Mouse (Mus musculus) spleen, postnatal 14 days (tissue): ENCODE measurements at regions not wholly inside any gene's neighbourhood (a gene's known extent, or its start where the extent isn't known, plus 50 kb on each side); places are given as distances from the start of the nearest gene placed in this dataset.

ENCODE experiments used
- DNase-seq, 2 experiments: peaks; one replicate each; pipeline ENCODE4 v3.0.0; 2021 to 2022; ENCODE audit warnings: low spot score in 2 of 2

DNA sequence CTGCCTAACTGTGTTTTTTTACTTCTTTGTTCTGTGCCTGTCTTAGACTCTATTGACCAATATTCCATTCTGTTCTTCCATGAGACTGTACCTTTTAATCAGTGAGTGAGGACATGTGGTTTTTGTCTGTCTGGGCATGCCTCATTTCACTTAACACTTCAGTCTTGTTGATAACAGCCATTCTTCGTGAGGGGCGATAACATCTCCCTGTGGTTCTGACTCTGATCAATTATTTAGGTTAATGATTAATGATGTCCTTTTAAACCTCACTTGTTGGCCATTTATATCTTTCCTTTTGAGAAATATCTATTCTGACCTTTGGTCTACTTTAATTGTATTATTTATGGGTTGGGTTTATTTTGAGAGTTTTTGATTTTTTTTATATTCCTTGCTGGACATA is 496.0 kb downstream of the Cd109 start:
- DNase-seq: no peak

DNA sequence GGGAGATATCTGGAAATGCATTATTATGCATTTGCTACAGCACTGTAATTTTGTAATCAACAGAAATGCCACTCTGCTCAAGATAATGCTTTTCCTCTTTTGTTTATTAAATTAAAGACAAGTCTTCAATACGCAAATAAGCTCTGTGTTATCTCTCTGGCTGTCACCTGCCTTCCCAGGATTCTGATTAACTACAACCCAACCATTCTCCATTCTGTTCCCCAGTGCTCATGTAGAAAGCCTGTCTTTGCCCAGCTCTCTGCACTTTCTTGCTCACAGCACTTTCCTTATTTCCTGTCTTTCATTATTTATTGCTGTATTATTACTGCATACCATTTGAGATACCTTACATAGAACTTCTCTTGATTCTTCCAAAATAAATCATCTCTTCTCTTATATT is 525.6 kb downstream of the Cd109 start:
- DNase-seq: no peak

DNA sequence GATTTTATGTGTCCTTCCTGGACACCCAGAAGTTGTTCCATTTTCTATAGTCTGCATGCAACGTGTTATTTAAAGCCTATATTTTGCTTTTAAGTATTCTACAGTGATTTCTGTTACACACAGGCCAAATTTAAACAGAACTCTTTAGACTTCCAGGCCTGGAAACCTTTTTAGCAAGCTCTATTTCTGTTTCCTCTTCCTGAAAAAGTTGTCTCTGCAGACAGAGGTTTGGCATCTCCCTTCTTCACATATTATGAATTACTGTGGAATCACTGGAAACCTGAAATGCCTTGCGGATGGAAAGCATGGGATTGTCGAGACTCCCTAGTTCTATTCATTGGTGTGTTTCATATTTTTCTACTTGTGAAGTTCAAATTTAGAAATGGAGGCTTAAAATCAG is 530.7 kb downstream of the Cd109 start:
- DNase-seq: no peak

- no peak for DNase-seq
Observed at GRCm38 (mm10) chr9:79165596-79165995, 550.2 kb downstream of the Cd109 start.

DNA sequence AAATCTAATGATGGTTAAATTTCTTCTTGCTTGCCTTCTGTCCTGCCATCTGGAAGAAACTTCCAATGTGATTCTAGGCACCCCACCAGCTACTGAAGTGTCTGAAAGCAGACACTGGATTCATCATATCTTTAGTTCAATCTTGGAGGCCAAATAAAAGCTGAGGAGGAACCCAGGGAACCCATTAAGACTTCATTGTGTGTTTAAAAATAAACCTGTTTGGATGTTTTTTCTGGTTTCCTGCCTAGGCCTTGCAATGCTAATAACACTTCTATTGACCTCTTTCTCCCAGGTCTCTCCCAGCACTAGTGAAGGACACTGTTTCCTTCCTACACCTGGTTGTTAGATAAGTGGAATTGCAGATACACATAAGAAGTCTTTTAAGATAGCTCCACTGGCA is 545.6 kb downstream of the Col12a1 start:
- DNase-seq: no peak

- DNase-seq: no peak
Observed at GRCm38 (mm10) chr9:79179954-79180353, 538.7 kb downstream of the Col12a1 start.

GRCm38 (mm10) chr9:79195420-79195819 is 523.2 kb downstream of the Col12a1 start:
- no peak for DNase-seq

DNA sequence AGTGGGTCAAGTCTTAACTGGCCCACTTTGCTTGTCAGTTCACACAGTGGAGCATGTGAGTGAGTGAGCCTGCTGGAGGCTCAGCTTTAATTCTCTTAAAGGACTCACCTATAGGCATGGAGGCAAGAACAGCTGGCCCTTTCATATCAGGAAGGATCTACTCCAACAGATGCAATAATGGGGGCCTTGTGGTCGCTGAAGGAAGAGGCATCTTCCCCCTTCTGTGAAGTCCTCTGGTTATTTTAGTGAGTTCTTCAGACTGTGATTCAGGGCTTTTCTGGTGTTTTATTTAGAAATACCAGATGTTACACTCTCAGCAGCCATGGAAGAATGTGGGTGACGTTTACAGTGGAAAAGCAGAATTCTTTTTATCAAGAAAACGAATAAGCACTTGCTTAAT is 516.9 kb downstream of the Col12a1 start:
- no peak for DNase-seq

DNA sequence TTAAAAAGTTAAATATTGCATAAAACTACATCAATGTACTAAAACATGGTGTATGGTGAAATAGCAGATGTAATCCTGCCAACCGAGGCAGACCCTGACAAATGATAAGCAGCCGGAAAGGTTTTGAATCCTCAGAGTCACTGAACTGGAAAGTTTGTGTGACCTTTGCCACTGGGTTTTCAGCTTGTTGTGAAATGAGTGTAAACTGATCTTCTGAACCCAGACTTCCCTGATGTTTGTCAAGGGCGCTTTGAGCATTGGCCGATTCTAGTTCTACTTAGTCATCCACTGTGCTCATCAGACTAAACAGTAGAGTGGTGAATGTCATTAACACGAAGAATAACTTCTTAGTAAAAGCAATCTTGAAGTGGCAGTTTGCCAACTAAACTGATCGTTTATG is 505.3 kb downstream of the Col12a1 start:
- DNase-seq: no peak

GRCm38 (mm10) chr9:79215986-79216385 is 502.6 kb downstream of the Col12a1 start:
- no peak for DNase-seq

- no peak for DNase-seq
Observed at GRCm38 (mm10) chr9:79216432-79216831, 502.2 kb downstream of the Col12a1 start.

GRCm38 (mm10) chr9:79233081-79233480 is 485.6 kb downstream of the Col12a1 start:
- DNase-seq: no peak

GRCm38 (mm10) chr9:79233751-79234150 is 484.9 kb downstream of the Col12a1 start:
- no peak for DNase-seq

DNA sequence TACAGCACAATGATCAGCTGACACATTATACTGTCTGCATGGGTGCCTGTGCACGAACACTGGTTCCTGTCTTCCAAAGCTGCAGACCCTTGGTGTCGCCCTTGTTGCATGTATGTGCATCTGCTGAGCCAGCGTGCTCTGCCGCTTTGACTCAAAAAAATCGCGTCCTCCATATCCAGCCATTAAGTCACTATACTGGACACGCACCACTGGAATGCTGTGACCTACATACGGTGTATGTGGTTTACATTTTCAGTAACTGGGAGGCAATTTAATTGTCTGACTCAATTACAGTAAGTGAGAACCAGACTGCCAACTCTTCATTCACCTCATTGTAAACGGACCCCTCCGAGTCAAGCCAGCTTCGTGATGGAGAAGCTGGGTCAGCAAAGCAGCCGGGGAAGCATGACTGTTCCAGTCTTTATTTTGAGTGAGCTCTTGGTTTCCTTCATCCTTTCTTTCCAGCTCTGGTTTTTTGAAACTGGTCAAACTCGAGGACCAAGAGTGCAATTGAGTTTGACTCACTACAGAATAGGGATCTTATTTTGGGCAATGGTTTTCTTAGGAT is 448.9 kb downstream of the Col12a1 start:
- no peak for DNase-seq

GRCm38 (mm10) chr9:79270256-79270655 is 448.4 kb downstream of the Col12a1 start:
- DNase-seq: no peak

GRCm38 (mm10) chr9:79287849-79288248 is 430.8 kb downstream of the Col12a1 start:
- no peak for DNase-seq

GRCm38 (mm10) chr9:79295306-79295705 is 423.3 kb downstream of the Col12a1 start:
- DNase-seq: no peak

- no peak for DNase-seq
Observed at GRCm38 (mm10) chr9:79301580-79301979, 417.1 kb downstream of the Col12a1 start.

DNA sequence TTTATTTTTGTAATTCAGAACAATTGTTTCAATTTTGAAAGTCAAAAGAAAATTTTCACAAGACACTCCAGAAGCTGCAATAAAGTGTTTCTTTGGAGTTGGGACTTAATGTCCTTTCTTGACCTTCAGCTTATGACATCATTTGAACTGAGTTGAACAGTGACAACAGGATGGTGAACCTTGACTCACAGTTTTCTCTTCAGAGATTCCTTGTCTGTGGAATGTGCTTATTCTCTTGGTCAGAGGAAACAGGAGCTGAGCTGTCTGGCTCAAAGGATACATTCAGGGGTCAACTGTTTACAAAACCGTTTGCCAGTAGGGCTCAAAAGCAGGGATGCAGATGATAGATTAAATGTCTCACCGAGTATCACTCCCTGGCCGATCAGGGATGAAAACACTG is 408.0 kb downstream of the Col12a1 start:
- DNase-seq: no peak

DNA sequence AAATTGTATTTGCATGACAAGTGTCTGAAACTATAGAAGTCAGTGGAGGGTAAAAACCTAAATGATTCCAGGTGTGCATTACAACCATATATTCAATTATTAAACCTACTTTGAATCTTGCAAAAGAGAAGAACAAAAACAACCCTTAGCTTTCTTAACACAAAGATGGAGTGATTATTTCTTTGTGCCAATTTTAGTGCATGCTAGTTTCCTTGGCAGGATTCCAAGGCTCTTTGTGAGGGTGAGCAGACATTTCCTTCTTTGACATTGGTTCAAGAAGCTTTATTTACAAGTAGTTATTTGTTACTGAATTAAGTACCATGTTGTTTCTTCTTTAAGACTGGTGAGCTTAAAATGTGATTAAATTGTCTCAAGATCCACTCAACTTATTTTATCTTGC is 401.2 kb downstream of the Col12a1 start:
- no peak for DNase-seq

DNA sequence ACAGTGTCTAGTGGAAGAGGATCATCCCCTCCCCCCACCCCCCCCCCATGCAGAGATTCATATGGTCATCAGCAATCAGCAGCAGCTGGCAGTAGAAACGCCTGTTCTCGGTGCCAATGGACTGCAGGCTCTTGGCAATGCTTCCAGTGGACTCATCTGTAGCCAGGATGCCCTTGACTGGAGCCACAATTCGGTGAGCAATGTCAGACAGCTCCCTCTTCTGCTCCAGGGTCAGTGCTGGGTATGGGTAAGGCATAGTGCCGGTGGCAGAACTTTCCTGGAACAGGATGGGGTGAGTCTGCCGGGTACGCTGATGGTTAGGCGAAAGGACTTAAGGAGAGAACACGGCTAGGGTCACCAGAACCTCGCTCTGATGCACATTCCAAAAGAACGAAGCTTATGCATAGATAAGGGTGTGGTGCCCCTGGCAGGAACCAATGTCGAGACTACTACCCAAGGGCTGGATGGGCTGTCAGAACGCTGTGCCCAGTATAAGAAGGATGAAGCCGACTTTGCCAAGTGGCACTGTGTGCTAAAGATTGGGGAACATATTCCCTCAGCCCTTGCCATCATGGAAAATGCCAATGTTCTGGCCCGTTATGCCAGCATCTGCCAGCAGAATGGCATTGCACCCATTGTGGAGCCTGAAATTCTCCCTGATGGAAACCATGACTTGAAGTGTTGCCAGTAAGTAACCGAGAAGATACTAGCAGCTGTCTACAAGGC is 372.1 kb downstream of the Col12a1 start:
- DNase-seq: no peak

DNA sequence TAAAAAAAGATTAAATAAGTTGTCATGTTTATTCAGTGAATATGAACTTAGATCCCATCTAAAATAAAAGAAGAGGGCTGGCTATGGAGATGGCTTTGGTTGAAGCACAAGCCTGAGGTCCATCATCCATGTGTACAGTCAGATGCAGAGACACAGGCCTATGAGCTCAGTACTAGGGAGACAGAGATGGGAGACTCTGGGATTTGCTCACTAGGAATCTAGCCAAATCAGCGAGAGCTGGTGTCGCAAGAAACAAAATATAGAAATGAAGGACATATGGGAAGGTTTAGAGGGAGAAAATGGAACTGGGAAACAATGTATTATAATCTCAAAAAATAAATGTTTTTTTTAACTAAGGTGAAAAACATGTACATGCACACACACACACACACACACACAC is 326.6 kb downstream of the Col12a1 start:
- no peak for DNase-seq

DNA sequence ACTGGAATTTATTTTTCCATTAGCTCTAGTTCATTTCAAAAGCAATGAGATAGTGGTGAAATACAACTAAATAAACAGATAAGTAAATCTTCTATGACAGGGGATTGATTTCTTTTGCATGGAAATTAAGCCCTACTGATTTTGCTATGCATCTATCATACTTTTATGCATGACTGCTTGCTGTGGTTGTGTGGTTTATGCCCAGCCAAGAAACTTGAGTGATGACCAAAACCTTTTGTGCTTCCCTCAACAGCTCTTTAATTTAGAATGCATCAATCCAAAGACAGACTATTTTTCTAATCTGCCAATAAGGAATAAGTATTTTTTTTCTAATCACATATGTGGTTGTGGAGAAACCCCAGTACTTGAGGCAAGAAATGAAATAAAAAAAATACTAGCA is 303.6 kb downstream of the Col12a1 start:
- no peak for DNase-seq

GRCm38 (mm10) chr9:79430417-79430816 is 288.2 kb downstream of the Col12a1 start:
- no peak for DNase-seq
